Mouse (Mus musculus) hindbrain, embryonic 10.5 days (tissue): ENCODE measurements at regions not wholly inside any gene's neighbourhood (a gene's known extent, or its start where the extent isn't known, plus 50 kb on each side); places are given as distances from the start of the nearest gene placed in this dataset.
A peak's percentile ranks its signal among the peaks of the same experiment; 100 is the strongest.

Experiments
- DNase-seq: peaks from one replicate; pipeline ENCODE4 v3.0.0-alpha.2; 2017; ENCODE audit warnings: low spot score
- H3K27ac ChIP-seq: fragments of 300-500 bp; sonication (generic); 2 replicates; pipeline ENCODE4 v1.5.1; 2016; ENCODE audit warnings: mild to moderate bottlenecking, moderate library complexity
- H3K27me3 ChIP-seq: fragments of 300-500 bp; sonication (generic); 2 replicates; pipeline ENCODE4 v1.6.1; 2016; ENCODE audit warnings: mild to moderate bottlenecking; ENCODE audit not compliant: poor library complexity, insufficient read depth, severe bottlenecking
- H3K36me3 ChIP-seq: fragments of 300-500 bp; sonication (generic); 2 replicates; pipeline ENCODE4 v1.6.1; 2016; ENCODE audit warnings: mild to moderate bottlenecking, moderate library complexity
- H3K4me1 ChIP-seq: fragments of 300-500 bp; sonication (generic); replicated peaks from 2 replicates; pipeline ENCODE4 v1.6.1; 2016; ENCODE audit warnings: mild to moderate bottlenecking
- H3K4me3 ChIP-seq: fragments of 300-500 bp; sonication (generic); 2 replicates; pipeline ENCODE4 v1.5.1; 2016; ENCODE audit warnings: mild to moderate bottlenecking, moderate library complexity
- H3K9me3 ChIP-seq: fragments of 300-500 bp; sonication (generic); 2 replicates; pipeline ENCODE4 v1.6.1; 2016; ENCODE audit warnings: mild to moderate bottlenecking, moderate library complexity
- WGBS: fragments of 180-500 bp; shearing (Covaris S2); methylation state at CpG from one replicate; pipeline ENCODE4 v1.1.7; 2016; 5-methylcytosine and 5-hydroxymethylcytosine counted together

- Histone ChIP-seq H3K4me3 (no peak overlapping the region), H3K9me3 (peaks cover 3% of the 10 kb centered on the region; the same call in 1 of the 2 replicates), H3K27ac (no peak overlapping the region), H3K36me3 (no peaks in the 10 kb centered on the region), H3K27me3 (peaks cover 7% of the 10 kb centered on the region; the same call in 1 of the 2 replicates), H3K4me1 (peaks cover 9% of the 10 kb centered on the region; the same call in 1 of the 2 replicates)
- no peak for DNase-seq
- WGBS: 49% methylated on average over 7 of the region's 7 CpGs
Observed at GRCm38 (mm10) chr4:140463296-140463695, 202.5 kb downstream of the Arhgef10l start.

DNA sequence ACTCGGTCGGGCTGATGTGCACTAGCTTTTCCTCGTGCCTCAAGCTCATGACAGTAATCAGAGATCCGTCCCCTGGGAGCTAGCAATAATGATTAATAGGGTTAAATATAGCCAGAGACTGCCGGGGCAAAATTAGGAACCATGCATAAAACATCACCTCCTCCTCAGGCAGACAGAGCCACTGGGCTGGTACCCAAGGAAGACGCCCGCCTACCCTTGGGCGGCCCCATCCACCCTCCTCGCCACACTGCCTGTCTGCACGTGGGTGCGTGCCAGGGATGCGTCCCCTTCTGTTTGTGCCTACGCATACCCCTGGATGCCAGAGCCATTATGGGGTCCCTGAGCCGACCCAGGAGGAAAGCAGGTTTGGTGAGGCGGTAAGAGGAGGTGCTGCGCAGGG, 204.5 kb downstream of the Arhgef10l start:
- peaks cover 3% of the 10 kb centered on the region; the same call in 1 of the 2 replicates for H3K9me3 ChIP-seq
- WGBS: 91% methylated on average over 16 of the region's 16 CpGs
- peaks cover 10% of the 10 kb centered on the region; the same call in 1 of the 2 replicates for H3K4me1 ChIP-seq
- no peak overlapping the region for H3K27ac ChIP-seq
- no peak overlapping the region for H3K4me3 ChIP-seq
- no peak for DNase-seq
- H3K36me3 ChIP-seq: no peaks in the 10 kb centered on the region
- peaks cover under 1% of the 10 kb centered on the region; the same call in 1 of the 2 replicates for H3K27me3 ChIP-seq

GRCm38 (mm10) chr4:140449062-140449461, 202.5 kb upstream of the Igsf21 start:
- H3K9me3 ChIP-seq: no peaks in the 10 kb centered on the region
- peaks cover 10% of the 10 kb centered on the region; the same call in 1 of the 2 replicates for H3K4me1 ChIP-seq
- no peak for DNase-seq
- H3K36me3 ChIP-seq: no peaks in the 10 kb centered on the region
- WGBS: 89% methylated on average over 10 of the region's 10 CpGs
- no peak overlapping the region for H3K27ac ChIP-seq
- no peak overlapping the region for H3K4me3 ChIP-seq
- H3K27me3 ChIP-seq: no peaks in the 10 kb centered on the region; the same call in 1 of the 2 replicates

DNA sequence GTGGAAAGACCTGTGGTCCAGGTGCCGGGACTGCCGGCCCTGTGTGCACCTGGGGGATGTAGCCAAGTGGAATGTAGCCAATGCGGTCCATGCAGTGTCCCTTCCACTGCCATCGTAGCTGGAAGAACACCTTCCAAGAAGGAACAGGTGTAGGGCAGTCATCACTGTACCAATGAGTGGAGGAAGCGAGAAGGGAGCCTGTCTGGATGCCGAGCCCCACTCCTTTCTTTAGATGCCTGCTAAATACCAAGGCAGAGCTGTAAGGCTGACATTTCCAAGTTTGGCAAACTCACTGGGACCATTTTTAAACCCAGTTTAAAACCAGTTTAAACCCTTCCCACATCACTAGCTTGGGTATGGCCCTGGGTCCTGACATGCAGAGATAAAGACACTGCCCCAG, 199.9 kb upstream of the Igsf21 start:
- 91% methylated on average over 6 of the region's 6 CpGs for WGBS

GRCm38 (mm10) chr4:140445931-140446330, 199.3 kb upstream of the Igsf21 start:
- Histone ChIP-seq H3K4me3 (no peak overlapping the region), H3K36me3 (no peaks in the 10 kb centered on the region), H3K27me3 (no peaks in the 10 kb centered on the region; the same call in 1 of the 2 replicates), H3K27ac (no peak overlapping the region), H3K9me3 (no peaks in the 10 kb centered on the region), H3K4me1 (no peaks in the 10 kb centered on the region)
- 82% methylated on average over 5 of the region's 5 CpGs for WGBS
- no peak for DNase-seq

More for the DNA sequence above, 199.9 kb upstream of the Igsf21 start:
- no peak for DNase-seq
- H3K27ac ChIP-seq: no peak overlapping the region
- no peak overlapping the region for H3K4me3 ChIP-seq
- no peaks in the 10 kb centered on the region for H3K4me1 ChIP-seq
- no peaks in the 10 kb centered on the region for H3K9me3 ChIP-seq
- H3K27me3 ChIP-seq: no peaks in the 10 kb centered on the region; the same call in 1 of the 2 replicates
- no peaks in the 10 kb centered on the region for H3K36me3 ChIP-seq

DNA sequence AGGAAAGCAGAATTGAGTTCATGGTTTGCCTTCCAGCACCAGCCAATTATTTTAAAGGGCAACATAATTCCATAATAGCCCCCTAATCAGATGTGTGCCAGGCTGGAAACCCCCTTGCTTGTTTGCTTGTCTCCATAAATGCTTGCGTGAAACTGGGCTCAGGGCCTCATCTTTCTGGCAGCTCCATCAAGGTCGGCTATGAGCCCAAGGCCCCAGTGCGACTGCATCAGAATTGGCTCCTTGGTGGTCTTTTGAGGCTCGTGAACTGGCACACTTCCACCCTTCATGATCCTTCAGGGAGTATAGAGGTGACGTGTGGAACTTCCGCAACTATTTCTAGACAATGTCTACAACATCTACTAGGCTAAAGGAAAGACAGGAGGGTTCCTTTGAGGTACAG, 196.6 kb upstream of the Igsf21 start:
- Histone ChIP-seq H3K9me3 (no peaks in the 10 kb centered on the region), H3K4me3 (no peak overlapping the region), H3K27me3 (no peaks in the 10 kb centered on the region; the same call in 1 of the 2 replicates), H3K36me3 (no peaks in the 10 kb centered on the region), H3K4me1 (no peaks in the 10 kb centered on the region), H3K27ac (no peak overlapping the region)
- WGBS: 88% methylated on average over 6 of the region's 6 CpGs
- no peak for DNase-seq

DNA sequence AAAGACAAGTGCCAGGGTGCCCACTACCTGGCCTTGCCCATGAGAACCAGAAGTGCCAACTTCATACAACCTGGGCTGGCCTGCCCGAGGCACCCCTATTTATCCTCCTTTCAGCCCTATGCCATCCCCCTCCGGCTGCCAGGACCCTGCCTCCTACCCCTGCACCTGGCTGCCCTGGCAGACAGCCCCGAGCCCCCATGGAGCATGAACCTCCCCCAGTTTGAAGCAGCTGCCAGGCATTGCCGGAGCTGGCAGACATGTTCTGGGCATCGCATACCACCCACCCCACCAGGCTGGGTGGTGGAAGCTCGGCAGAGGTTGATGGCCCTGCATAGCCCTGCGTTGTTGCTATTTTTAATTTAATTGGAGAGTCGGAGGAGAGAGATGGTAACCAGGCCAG, 195.2 kb upstream of the Igsf21 start:
- Histone ChIP-seq H3K4me3 (no peak overlapping the region), H3K9me3 (no peaks in the 10 kb centered on the region), H3K27me3 (no peaks in the 10 kb centered on the region; the same call in 1 of the 2 replicates), H3K4me1 (0 out of 2 replicates have a peak, but pooled peaks cover 3% of the 10 kb centered on the region), H3K36me3 (no peaks in the 10 kb centered on the region), H3K27ac (no peak overlapping the region)
- no peak for DNase-seq
- WGBS: 93% methylated on average over 8 of the region's 8 CpGs

- WGBS: 24% methylated on average over 3 of the region's 3 CpGs
- Histone ChIP-seq H3K4me1 (peaks cover 12% of the 10 kb centered on the region), H3K9me3 (no peaks in the 10 kb centered on the region), H3K27ac (no peak overlapping the region), H3K36me3 (no peaks in the 10 kb centered on the region), H3K4me3 (no peak overlapping the region), H3K27me3 (no peaks in the 10 kb centered on the region)
- DNase-seq: peak; percentile 60
Observed at GRCm38 (mm10) chr4:140439856-140440255, 193.3 kb upstream of the Igsf21 start.

DNA sequence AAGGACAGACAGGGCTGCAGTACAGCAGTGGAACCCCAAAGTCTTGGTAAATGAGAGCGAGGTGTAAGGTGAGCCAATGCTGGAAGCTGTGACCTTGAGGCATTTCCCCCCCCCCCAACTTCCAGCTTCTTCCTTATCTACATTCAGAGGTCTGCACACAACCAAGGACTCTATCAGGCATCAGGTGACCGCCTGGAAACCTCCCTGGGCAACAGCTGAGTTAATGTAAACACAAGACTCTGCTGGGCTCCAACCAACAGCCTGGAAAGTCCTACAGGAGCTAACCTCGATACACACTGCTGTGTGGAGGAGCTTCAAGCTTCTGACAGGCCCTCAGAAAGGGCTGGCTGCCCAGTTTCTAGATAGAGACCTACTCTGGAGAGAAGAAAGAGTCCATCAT, 189.4 kb upstream of the Igsf21 start:
- H3K27ac ChIP-seq: no peak overlapping the region
- 66% methylated on average over 3 of the region's 3 CpGs for WGBS
- H3K36me3 ChIP-seq: no peaks in the 10 kb centered on the region

DNA sequence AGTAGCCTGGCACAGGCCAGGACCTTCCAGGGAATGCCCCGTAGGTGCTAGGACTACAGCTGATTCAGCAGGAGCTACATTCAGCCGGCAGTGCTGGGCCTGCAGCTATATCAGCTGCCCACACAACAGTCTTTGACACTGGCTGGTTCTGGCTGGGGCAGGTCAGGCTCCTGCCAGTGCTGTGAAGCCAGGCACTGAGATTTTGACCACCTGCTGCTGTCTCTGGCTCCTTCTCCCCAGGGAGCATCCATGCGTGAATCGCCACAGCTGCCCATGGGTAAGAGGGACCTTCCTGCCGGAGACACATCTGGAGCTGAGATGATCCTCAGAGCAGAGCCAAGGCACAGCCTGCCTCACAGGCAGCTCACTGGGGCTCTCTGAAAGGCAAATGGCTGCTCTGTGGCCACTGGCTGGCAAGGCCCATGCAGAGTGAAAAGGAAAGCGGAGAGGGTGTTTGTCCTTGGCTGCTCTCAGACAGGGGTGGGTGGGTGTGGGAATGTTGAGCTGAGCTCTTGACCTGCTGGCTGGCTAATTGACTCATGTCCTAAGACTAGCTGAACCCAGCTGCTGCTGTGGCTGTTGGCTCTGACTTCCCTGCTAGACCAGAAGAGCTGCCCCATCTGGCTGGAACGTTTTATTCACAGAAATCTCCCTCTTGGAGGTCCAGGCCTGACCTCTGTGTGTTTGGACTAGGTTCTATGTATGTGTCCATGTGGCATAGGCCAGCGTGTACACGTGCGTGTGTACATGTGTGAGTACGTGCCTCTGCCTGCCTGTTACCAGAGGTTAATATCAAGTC, 187.4 kb upstream of the Igsf21 start:
- WGBS: 69% methylated on average over 11 of the region's 11 CpGs
- Histone ChIP-seq H3K27ac (peak overlapping the region; percentile 24; the same call in 1 of the 2 replicates), H3K9me3 (no peaks in the 10 kb centered on the region), H3K27me3 (no peaks in the 10 kb centered on the region; the same call in 1 of the 2 replicates), H3K36me3 (no peaks in the 10 kb centered on the region), H3K4me3 (no peak overlapping the region), H3K4me1 (peaks cover 27% of the 10 kb centered on the region)
- no peak for DNase-seq

More for the DNA sequence above, 189.4 kb upstream of the Igsf21 start:
- Histone ChIP-seq H3K4me1 (peaks cover 27% of the 10 kb centered on the region), H3K9me3 (no peaks in the 10 kb centered on the region), H3K4me3 (no peak overlapping the region), H3K27me3 (no peaks in the 10 kb centered on the region; the same call in 1 of the 2 replicates)
- DNase-seq: no peak

- DNase-seq: no peak
- 86% methylated on average over 7 of the region's 7 CpGs for WGBS
Observed at GRCm38 (mm10) chr4:140432101-140432500, 185.5 kb upstream of the Igsf21 start.

DNA sequence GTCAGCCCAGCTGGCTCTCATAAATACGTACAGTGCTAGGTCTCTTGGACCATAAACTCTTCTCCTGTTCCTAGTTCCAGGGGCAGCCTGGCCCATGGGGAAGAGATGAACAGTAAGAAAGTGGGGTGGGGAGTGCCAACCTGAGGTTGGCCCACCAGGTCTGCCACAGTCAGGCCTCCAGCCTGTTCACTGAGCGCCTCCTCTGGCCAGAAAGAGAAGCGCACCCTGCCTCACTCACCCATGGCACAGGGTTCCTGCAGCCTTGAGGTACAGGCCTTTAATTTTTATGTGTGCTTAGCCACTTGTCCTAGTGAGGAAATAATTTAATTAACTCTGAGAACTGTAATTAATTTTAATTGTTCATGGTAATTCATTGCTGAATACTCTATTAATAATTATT, 180.5 kb upstream of the Igsf21 start:
- WGBS: 68% methylated on average over 3 of the region's 3 CpGs
- Histone ChIP-seq H3K27me3 (no peaks in the 10 kb centered on the region), H3K27ac (no peak overlapping the region), H3K4me1 (peaks cover 4% of the 10 kb centered on the region; the same call in 1 of the 2 replicates), H3K9me3 (no peaks in the 10 kb centered on the region), H3K36me3 (no peaks in the 10 kb centered on the region), H3K4me3 (no peak overlapping the region)
- no peak for DNase-seq

More at GRCm38 (mm10) chr4:140432101-140432500, 185.5 kb upstream of the Igsf21 start:
- no peaks in the 10 kb centered on the region; the same call in 1 of the 2 replicates for H3K27me3 ChIP-seq
- H3K4me1 ChIP-seq: peaks cover 24% of the 10 kb centered on the region
- H3K36me3 ChIP-seq: no peaks in the 10 kb centered on the region
- no peak overlapping the region for H3K27ac ChIP-seq
- no peak overlapping the region for H3K4me3 ChIP-seq
- H3K9me3 ChIP-seq: no peaks in the 10 kb centered on the region

DNA sequence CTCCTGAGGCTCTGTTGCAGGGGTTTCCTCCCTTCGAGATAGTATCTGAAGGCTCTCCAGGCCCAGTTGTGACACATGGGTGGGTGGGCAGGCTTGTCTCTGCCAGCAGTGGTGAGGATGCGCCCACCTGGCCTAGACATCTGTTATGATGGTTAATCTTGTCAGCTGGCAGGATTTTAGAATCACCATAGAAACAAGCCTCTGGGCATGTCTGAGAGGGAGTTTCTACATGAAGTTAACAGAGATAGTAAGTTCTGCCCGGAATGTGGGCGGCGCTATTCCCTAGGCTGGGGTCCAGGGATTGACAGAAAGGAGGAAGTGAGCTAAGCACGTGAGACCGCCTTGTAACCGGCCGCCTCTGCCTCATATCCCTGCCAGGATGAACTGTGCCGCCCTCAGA, 177.2 kb upstream of the Igsf21 start:
- H3K27ac ChIP-seq: no peak overlapping the region
- no peaks in the 10 kb centered on the region for H3K27me3 ChIP-seq
- H3K36me3 ChIP-seq: no peaks in the 10 kb centered on the region
- WGBS: 91% methylated on average over 10 of the region's 10 CpGs
- H3K4me3 ChIP-seq: no peak overlapping the region
- H3K4me1 ChIP-seq: peaks cover 13% of the 10 kb centered on the region; the same call in 1 of the 2 replicates
- no peak for DNase-seq
- no peaks in the 10 kb centered on the region for H3K9me3 ChIP-seq
